Mouse (Mus musculus) left cerebral cortex, postnatal 36 days (tissue): ENCODE measurements around the gene Mog. TPM values are rescaled to one million over a fixed set of nuclear protein-coding genes. Genes with fewer than 3 reads are reported as not detected.
"Not testable (repeated sequence)": the region's sequence is repeated elsewhere in the genome, so short reads cannot be mapped to it uniquely, and the experiment has no call there.

Experiments used
- DNase-seq, 2 experiments: peaks; one replicate each; pipeline ENCODE4 v3.0.0; 2021 to 2022; ENCODE audit warnings: low spot score in 2 of 2, mixed read lengths in 1 of 2
- intact Hi-C: fragments of 180-260 bp; cut with DNase I; formaldehyde crosslinking; loops from one replicate; pipeline ENCODE4 v1.15.1; 2025
- total RNA-seq, 2 experiments: library from RNA; stranded (reverse); gene quantifications; 2 replicates each; pipeline ENCODE4 v1.2.3; 2021

Gene Mog
- total RNA-seq, 2 experiments from 2014 or later: 48.3 to 87.0 TPM

DNA sequence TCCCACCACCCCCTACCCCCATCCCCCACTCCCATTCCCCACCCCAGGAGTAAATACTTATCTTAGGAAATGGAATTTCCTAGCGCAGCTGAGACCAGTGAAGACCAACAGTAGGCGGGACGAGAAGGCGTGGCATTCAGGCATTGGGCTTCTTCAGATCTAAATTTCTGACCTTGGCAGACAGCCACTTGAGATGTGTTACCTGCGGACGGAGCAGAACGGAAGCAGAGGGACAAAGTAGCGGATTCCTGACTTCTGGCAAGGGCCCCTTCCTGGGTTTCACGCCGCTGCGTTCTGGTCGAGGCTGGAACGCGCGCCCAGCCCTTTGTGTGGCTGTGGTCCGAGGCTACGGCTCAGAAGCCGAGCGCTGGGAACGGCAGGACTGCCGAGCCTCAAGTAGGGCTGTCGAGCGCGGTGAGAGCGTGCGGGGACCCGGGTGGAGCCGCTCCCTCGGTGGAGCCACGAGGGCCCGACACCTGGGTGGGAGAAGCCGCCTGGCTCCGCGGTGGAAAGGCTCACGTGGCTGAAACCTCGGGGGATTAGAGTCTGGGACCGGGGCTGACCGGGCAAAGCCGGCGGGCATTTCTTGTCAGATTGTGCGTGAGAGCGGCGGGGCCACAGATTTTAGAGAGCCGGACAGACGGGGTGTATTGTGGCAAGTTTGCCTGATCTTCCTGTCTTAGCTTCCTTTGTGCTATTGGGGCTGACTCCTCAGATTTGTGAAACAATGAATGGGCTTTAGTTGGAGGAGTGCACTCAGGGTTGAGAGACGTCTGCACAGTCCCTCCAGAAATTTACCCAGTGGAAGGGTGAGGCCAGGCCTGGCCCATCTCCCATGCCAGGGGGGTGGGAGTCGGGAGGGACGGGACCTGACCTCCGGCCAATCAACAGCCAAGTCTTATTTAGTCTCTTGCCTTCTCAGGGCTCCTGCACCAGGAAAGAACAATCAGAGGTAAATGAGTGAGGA lies 20.6 kb downstream of the Mog start:
- intact Hi-C loops: no loop called here
- DNase-seq: peak in 1 of 2 experiments; percentile 33

DNA sequence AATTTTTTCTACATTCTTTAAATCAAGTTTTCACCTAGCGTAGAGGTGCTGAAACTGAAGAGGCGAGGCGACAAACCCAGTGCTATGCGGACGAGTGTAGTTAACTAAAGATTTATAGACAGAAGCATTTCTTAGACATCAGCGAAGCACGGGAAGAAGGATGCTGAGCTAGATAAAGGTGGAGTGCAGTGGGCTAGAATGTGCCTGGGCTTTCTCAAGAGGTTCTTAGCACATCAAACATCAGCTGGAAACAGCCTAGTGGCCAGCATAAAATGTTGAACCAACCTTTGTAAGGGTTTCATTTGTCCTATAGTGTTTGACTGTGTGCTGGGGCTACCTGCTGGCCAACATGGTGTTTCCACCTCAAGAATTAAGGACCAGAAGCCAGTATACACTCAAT lies 22.3 kb downstream of the Mog start, which contains the start of gene Zfp57:
Gene Zfp57 (plus strand): TSS at position 301 of the 400 bp plus-strand sequence.
- no peak for DNase-seq
- intact Hi-C loops: no loop called here

GRCm38 (mm10) chr17:36998477-36998876 lies 24.7 kb downstream of the Mog start:
- no peak for DNase-seq
- intact Hi-C loops: loop anchor here (5.0 kb wide), 1 partner anchor 49 kb away; the partner anchor contains the start of gene Gabbr1

DNA sequence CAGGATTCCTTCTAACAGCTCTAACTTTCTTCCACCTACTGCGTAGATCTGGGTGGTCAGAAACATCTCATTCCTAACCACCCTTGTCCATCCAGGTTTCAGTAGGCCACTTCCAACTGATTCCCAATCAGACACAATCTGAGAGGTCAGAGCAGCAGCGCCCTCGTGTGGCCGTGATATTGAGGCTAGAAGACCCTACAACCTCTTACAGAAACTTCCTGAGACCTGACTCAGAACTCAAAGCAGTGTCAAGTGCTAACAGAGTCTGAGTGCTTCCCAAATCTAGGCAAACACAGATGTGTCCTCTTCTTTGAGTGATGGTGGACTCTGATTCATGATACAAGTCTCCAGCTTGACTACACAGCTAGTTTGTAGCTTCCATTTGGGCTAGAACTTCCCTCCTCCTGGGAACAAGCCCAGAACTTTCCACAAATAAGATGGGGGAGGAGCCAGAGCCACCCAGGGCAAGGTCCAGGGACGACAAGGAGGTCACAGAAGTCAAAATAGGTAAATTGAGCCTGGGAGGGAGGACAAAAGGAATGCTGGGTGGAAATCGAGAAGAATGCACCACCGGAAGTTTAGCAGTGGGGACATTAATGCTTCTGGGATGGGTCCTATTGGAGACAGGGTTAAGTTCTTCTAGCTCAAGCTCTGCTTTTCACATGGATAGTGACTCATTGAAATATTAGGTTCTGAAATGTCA lies 26.0 kb downstream of the Mog start:
- DNase-seq: peak; percentile 62 to 67
- intact Hi-C loops: loop anchor here (2.0 to 5.0 kb wide), 2 partner anchors 38 to 50 kb away; partner anchors contain the start of genes Gabbr1, Znrd1 and Znrd1as

GRCm38 (mm10) chr17:36995448-36995847 lies 27.8 kb downstream of the Mog start:
- DNase-seq: no peak
- intact Hi-C loops: loop anchor here (5.0 kb wide), 1 partner anchor 52 kb away; the partner anchor contains the start of gene Gabbr1

- intact Hi-C loops: no loop called here
Measured at GRCm38 (mm10) chr17:36994528-36994927, 28.7 kb downstream of the Mog start.

DNA sequence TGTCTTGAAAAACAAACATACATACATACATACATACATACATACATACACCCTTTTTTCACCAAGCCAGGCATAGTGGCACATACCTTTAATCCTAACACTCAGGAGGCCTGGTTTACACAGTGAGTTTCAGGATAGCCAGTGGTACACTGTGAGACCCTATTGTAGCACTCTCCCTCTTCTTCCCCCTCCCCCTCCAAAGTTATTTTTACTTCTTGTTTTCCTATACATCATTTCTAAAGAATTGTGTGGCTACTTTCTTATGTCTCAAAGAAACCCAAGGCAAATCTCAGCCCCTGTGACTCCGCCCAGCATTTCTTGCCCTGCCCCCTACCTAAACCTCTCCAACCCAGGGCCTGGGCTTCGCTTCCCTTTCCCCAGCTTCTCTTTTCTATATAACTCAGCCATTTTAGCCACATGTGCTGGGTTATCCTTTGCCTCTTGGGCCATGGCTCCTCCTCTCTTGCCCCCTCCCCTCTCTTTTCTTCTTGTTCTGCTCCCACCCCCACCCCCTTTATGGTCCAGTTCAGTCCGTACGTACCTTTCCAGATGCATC lies 29.4 kb downstream of the Mog start:
- intact Hi-C loops: no loop called here
- no peak for DNase-seq

More at GRCm38 (mm10) chr17:36994528-36994927, 28.7 kb downstream of the Mog start:
- no peak for DNase-seq

- intact Hi-C loops: no loop called here
- peak in 1 of 2 experiments; percentile 9 for DNase-seq
Measured at GRCm38 (mm10) chr17:36992336-36993104, 30.7 kb downstream of the Mog start.

GRCm38 (mm10) chr17:36990630-36991029 lies 32.6 kb downstream of the Mog start:
- intact Hi-C loops, DNase-seq: not testable (repeated sequence)

DNA sequence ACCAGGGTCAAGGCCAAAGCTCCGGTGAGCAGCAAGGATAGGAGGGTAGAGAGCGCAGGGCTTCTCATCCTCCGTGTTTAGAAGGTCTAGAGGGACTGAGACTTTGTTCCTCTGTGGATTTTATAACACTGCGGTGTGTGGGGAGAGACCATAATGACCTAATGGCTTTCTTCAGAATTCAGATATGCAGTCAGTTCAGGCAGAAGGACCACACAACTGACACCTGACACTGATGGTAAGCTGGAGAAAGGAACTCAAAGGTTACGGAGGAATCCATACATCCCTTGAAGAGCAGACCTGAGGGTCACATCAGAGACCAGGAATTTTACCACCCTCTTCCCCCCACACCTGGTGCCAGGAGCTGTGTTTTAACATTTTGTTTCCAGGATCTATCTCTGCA lies 33.8 kb downstream of the Mog start, which contains the start of gene H2-M5:
Gene H2-M5 (minus strand): TSS at position 101 of the 400 bp plus-strand sequence.
- no peak for DNase-seq
- intact Hi-C loops: no loop called here

DNA sequence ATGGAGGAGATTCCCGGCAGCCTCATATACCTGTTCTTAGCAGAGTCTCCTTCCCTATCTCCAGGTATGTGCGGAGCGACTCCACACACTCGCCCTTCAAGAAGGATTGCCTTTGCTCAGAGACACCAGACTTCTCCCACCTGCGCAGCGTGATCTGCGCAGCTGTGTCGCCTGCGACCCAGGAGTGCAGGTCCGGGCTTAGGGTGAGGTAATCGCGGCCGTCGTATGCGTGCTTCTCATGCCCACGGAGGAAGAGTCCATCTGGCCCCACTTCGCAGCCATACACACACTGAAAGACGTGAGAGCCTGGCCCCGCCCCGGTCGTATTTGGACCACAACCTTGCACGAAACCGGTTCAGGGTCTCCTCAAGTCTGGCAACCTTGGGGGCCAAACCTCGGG lies 34.7 kb downstream of the Mog start:
- peak in 1 of 2 experiments; percentile 15 for DNase-seq
- intact Hi-C loops: no loop called here

DNA sequence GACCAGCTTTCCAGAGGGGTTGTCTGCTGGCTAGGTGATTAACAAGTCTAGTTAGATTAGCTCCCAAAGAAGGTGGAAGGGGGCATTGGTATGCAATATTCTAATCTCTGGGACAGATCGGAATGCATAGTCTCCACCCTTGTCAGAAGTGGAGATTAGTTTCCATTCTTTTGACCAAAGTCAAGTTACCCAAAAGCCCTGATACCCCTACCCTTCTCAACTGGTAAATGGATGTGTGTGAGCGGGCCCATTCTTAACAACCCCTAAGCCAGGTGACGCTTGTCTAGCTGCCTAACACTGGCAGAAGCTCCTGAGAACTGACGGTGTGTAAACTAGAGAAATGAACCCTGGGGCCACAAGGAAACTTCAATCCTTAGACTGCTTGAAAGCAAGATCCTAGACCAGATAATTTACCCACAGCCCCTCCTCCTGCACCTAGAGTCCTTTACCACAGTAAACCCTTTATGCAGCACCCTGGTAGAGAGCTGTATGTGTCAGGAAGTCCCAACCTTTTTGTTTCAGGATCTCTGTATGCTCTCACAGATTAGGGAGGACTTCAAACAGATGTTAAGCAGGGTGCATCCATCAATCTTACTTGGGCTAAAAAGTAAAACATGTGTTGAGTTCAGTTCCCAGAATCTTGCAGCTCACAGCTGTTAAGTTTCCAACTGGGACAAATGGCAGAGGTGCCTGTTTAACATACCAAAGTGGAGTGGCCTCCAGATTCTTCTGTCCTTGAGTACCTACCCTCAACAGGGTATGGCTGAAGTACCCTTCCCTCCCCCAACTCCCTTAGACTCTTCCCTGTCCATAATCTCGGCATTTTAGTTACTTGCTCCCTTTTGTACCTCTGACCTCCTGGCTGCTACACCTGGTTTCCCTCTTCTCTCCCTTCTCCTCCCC lies 40.7 kb downstream of the Mog start:
- DNase-seq: no peak
- intact Hi-C loops: no loop called here

DNA sequence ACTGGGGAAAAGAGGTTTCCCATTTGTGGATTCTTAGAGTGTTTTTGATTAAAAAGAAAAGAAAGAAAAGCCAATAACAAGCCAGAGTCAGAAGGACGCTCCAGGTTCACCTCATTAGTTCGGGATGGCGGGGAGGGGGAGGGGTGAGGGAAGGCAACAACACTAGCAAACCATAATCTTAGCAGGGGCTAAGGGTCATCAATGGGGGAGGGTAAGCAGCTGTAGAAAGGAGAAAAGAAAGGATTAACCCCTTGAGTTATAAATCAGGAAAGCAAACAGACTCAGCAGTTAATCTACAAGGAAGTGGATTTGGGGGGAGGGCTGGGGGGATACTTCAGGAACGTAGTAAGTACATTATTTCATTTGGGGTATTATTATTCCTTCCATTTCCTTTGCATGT lies 41.4 kb downstream of the Mog start:
- intact Hi-C loops: no loop called here

GRCm38 (mm10) chr17:36981221-36981813 lies 41.9 kb downstream of the Mog start, which contains the start of gene 2410137M14Rik:
2410137M14Rik (minus strand) TSS chr17:36981237.
- intact Hi-C loops: no loop called here
- peak; percentile 62 to 71 for DNase-seq

More for the DNA sequence above, 41.4 kb downstream of the Mog start:
- no peak for DNase-seq

DNA sequence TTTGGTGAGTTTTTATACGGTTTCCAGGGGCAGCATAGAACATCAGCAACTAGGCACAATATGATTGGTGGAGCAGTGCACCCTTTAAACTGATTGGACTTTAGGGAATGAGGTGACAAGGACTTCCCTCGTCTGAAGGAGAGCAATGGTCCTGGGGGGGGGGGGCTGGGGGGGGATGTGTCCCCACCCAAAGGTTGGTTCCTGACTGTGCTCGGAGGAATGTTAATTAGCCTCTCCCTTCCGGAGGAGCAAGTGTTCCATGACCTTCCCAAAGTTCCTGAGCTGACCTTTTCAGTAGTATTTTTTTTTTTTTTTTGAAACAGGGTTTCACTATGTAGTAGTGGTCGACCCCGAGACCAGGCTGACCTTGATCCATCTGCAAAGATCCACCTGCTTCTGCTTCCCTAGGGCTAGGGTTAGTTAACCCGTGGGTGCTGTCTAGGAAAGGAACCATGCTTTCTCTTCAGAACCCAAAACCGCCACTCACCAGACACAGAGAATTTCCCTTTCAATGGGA lies 49.9 kb downstream of the Mog start:
- intact Hi-C loops: no loop called here

DNA sequence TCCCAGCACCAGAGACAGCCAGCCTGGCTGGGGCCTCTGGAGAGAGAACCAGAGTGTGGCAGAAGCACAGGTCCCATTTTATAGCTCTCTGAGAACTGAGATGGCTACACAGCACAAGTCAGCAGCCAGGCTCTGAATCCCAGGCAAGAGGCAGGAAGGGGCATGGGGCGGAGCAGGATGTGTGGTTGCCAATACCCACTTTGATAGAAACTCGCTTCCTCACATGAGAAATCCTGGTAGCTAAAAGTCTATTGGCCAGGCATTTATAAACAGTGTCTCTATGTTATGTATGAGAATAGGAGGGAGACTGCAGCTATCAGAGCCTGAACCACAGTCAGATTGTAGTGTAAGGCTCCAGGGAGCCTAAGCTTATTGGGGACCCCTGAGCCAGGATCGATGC lies 50.4 kb downstream of the Mog start:
- DNase-seq: no peak
- intact Hi-C loops: no loop called here

More for the DNA sequence above, 49.9 kb downstream of the Mog start:
- DNase-seq: no peak

- intact Hi-C loops: no loop called here
- no peak for DNase-seq
Measured at GRCm38 (mm10) chr17:36971172-36971850, 51.9 kb downstream of the Mog start.
